Mouse (Mus musculus) thymus, adult 2 months (tissue): ENCODE data around the gene Adap1.

Experiments
- CTCF ChIP-seq: fragments of 200-500 bp; IDR thresholded peaks from 2 replicates; pipeline ENCODE4 v1.5.1; 2012; ENCODE audit warnings: mild to moderate bottlenecking, control low read depth, low read length, moderate library complexity, borderline replicate concordance; ENCODE audit not compliant: control insufficient read depth, poor library complexity, insufficient read depth; ENCODE audit errors: extremely low read depth
- POLR2A ChIP-seq: fragments of 200-500 bp; IDR thresholded peaks from 2 replicates; pipeline ENCODE4 v1.6.1; 2012; ENCODE audit warnings: mild to moderate bottlenecking, low read length, control low read depth, moderate library complexity; ENCODE audit not compliant: control insufficient read depth, poor library complexity, insufficient read depth; ENCODE audit errors: extremely low read depth

DNA sequence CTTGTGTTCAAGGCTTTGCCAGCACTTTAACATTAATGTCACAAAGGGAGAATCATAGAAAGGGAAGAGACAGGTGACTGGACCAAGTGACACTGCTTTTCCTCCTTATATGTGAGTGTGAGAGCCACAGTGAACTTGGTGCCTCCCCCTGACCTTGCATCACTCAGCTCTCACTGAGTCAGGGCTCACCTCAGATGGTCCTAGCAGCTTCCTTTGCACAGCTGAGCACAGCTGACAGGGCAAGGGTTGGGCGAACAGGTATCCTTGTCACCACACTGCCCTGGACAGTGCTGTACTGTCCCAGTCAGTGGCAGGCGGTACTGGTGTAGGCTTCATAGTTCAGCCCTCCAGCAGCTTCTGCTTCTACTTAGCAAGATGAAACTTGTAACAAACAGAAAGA is 97.8 kb downstream of the Adap1 start:
- TF ChIP-seq POLR2A (no peak), CTCF (no peak)
